Mouse (Mus musculus): ENCODE data around the gene Spata7.

GRCm38 (mm10) chr12:98669086-98669485 is 41.1 kb downstream of the Spata7 start:
- TF ChIP-seq CTCF (IDR thresholded peaks at IDR 0.05; ENCODE audit: low read depth, low read length) (no peak), POLR2A (IDR thresholded peaks at IDR 0.05; ENCODE audit: insufficient read depth, low read length) (no peak), EP300 (IDR thresholded peaks at IDR 0.05; ENCODE audit: insufficient read depth, low read depth, low read length) (no peak)
